Mouse (Mus musculus) brain, embryonic 14.5 days (tissue): ENCODE measurements at regions not wholly inside any gene's neighbourhood (a gene's known extent, or its start where the extent isn't known, plus 50 kb on each side); places are given as distances from the start of the nearest gene placed in this dataset.

Experiments used
- DNase-seq: peaks from one replicate; pipeline ENCODE4 v3.0.0-alpha.2; 2011; ENCODE audit warnings: low read depth
- CTCF ChIP-seq: fragments of 200-500 bp; IDR thresholded peaks from 2 replicates; pipeline ENCODE4 v1.5.1; 2012; ENCODE audit warnings: inconsistent platforms, mild to moderate bottlenecking, moderate library complexity, borderline replicate concordance; ENCODE audit not compliant: insufficient read depth, insufficient read length; ENCODE audit errors: extremely low read depth
- POLR2A ChIP-seq: fragments of 200-500 bp; IDR thresholded peaks from 2 replicates; pipeline ENCODE4 v1.6.1; 2012; ENCODE audit warnings: mild to moderate bottlenecking, inconsistent platforms, borderline replicate concordance; ENCODE audit not compliant: poor library complexity, insufficient read depth, insufficient read length, severe bottlenecking; ENCODE audit errors: extremely low read depth

- TF ChIP-seq CTCF (no peak), POLR2A (no peak)
- peak; percentile 11 for DNase-seq
These were observed 53.9 kb downstream of the Adra2c start for GRCm38 (mm10) chr5:35332001-35332400.

GRCm38 (mm10) chr5:35334416-35335059 lies 54.4 kb upstream of the Hmx1 start:
- TF ChIP-seq POLR2A (no peak), CTCF (no peak)
- DNase-seq, result peak; percentile 58

GRCm38 (mm10) chr5:35335081-35335480 lies 53.8 kb upstream of the Hmx1 start:
- DNase-seq, result no peak
- TF ChIP-seq POLR2A, result no peak
- no peak for TF ChIP-seq CTCF
